ENCODE assay signal across 16 mouse cellular contexts in the genomic region with DNA sequence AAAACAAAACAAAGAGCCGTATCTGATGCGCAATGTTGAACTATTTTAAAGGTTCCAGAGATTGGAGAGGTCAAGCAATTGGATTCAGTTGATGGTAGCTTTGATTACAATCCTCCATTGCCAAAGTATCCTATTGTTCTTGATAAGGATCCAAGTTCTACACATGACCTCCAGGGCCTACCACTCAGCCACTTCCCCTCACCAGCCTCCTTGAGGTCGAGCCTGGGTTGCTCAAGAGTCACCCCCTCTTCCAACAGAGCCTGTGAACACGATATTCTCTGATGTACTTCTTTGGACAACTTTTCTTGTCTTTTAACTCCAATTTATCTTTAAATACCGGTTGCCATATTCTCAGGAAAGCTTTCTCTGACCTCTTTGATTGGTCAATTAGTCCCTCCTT.
"Had no signal": no experiment of that assay in that cellular context is flagged by ENCODE, and none has a peak within 500 bp of the region (broad histone marks: within the 10 kb centered on the region; RNA-seq: fewer than 3 reads in every experiment).

No protein-coding gene starts in this region.

- H3K4me2 ChIP-seq: limb, embryonic 13.5 days; liver, embryonic 15.5 days; neural tube, embryonic 13.5 days had no signal

- H3K4me3 ChIP-seq: layer of hippocampus, adult 2 months; limb, embryonic 13.5 days; liver, embryonic 15.5 days; megakaryocyte, embryonic 14.5 days; neural tube, embryonic 13.5 days had no signal

- H3K4me1 ChIP-seq: limb, embryonic 13.5 days; liver, embryonic 15.5 days; megakaryocyte, embryonic 14.5 days; neural tube, embryonic 13.5 days had no signal

- DNase-seq: kidney, adult 18-20 months; kidney, postnatal 10 days; kidney, postnatal 4 days; left cerebral cortex, postnatal 4 days; lung, adult 2 months; lung, postnatal 36 days; midbrain, embryonic 14.5 days; right cerebral cortex, adult 18-20 months; right cerebral cortex, postnatal 25 days; thymus, postnatal 36 days had no signal

- H3K27me3 ChIP-seq: limb, embryonic 13.5 days; liver, embryonic 15.5 days; megakaryocyte, embryonic 14.5 days; neural tube, embryonic 13.5 days had no signal

- H3K36me3 ChIP-seq: limb, embryonic 13.5 days; liver, embryonic 15.5 days; neural tube, embryonic 13.5 days had no signal

- H3K9ac ChIP-seq: limb, embryonic 13.5 days; liver, embryonic 15.5 days; neural tube, embryonic 13.5 days had no signal

- H3K27ac ChIP-seq: layer of hippocampus, adult 2 months; limb, embryonic 13.5 days; liver, embryonic 15.5 days; neural tube, embryonic 13.5 days had no signal

- ATAC-seq: lung, postnatal 0 days had no signal

- H3K9me3 ChIP-seq: liver, embryonic 15.5 days; megakaryocyte, embryonic 14.5 days; neural tube, embryonic 13.5 days had no signal
